Mouse (Mus musculus) right cerebral cortex, adult 2 months (tissue): ENCODE measurements around the gene Ryr2.
"Not testable (repeated sequence)": the region's sequence is repeated elsewhere in the genome, so short reads cannot be mapped to it uniquely, and the experiment has no call there.

Experiments used
- DNase-seq, 2 experiments: peaks; one replicate each; pipeline ENCODE4 v3.0.0; 2021 to 2022; ENCODE audit warnings: low spot score in 2 of 2

The Ryr2 gene

DNA sequence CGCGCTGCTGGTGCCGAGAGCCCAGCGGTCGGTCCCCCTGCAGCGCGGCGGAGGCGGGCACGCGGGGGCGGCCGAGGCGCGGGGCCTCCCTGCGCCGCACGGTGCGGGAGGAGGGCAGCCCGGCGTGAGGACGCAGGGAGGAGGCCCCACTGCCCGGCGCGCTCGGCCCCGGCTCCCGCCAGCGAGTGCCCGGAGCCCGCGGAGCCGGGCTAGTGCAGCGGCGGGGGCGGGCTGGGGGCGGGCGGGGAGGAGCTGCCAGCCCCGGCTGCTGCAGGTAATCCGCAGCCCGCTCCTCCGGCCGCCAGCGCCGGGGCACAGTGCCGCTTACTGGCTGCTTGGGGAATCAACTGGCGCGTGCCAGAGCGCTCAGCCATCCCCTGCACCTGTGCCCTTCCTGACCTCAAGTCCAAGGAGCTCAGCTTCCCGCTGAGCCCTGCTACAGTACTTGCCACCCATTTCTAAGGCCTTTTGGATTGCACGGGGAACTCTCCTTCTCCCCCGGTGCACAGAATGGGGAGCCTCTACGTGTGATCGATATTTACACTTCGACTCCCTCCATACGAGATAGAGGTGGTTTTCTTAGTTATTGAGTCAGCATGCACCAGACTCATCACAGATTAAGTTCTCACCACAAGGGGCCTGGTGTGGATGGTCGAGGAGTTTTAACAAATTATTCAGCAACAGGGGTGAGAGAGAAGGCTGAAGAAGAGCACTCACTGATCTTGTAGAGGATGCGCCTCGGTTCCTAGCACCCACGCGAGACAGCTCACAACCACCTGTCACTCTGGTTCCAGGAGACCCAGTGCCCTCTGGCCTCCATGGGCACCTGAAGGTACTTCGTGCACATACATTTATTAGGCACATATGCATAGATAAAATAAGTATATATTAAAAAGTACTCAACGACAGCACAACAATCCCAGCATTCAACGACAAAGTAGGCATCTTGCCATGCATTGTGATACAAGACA is at the start of gene Ryr2:
TSS of gene Ryr2 (minus strand) at position 284 of the 971 bp plus-strand sequence.
- DNase-seq = peak; percentile 76 to 79

DNA sequence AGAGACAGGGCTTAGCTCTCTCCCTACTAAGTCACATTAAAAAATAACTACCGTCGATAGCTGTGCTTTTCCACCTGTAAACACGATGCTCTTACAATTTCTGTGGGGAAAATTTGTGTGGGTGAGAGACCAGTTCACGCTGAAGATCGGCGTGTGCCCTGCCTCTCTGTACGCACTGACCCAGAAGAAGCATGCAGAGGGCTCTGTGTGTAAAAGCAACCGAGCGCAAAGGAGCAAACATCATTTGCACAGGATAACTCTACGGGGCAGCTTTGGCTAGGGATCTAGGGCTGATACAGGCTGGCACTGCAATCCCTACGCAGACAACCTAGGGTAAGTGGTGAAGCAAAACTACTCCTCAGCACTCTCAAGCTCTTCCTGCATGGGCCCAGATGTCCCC is 47.2 kb upstream of the Ryr2 start:
- no peak for DNase-seq

- no peak for DNase-seq
Observed at GRCm38 (mm10) chr13:12146918-12147507, 40.3 kb upstream of the Ryr2 start.

- no peak for DNase-seq
Observed at GRCm38 (mm10) chr13:12146402-12146801, 39.7 kb upstream of the Ryr2 start.

GRCm38 (mm10) chr13:12143347-12143746 is 36.6 kb upstream of the Ryr2 start:
- DNase-seq = no peak

- DNase-seq = not testable (repeated sequence)
Observed at GRCm38 (mm10) chr13:12136461-12136860, 29.7 kb upstream of the Ryr2 start.

DNA sequence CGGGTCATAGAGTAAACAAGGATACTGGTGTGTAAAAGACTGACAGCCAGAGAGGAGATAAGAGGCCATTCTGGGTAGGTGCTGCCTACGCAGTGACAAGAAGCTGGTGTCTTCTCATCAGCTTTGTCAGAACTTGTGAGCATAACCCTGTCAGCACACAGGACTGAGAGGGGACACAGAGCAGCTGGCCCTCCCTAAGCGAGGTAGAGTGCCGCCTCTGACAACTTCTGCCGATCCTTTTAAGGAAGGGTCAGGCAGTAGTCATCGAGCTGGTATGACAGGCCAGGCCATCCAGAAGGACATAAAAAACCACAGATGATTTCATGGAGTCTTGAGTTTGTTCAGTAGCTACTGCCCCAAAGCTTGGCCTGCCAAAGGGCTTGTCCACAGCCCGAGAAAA is 26.8 kb upstream of the Ryr2 start:
- no peak for DNase-seq

DNA sequence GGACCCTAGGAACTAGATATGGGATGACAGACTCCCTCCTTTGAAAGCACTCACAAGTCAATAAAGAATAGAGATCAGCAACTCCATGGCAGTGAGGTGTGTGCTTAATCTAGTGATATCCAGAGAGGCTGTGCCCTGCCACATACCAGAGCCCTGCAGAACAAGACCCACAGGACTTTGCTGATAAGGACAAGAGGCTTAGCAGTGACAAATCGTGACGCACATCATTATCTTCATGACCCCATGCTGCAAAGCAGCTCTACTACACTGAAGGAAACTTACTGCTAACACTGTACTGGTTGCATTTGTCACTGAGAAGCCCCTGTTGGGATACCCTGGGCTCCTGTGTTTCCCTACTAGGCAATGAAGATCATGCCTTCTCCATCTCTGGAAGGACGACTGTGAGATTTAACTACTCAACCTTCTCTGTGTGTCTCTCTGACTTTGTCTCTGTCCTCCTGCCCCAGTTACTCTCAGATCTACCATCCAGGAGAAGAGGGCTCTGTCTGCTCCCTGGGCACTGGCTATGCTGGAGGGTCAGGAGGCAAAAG is 25.5 kb upstream of the Ryr2 start:
- DNase-seq = no peak

GRCm38 (mm10) chr13:12129121-12129520 is 22.4 kb upstream of the Ryr2 start:
- no peak for DNase-seq

GRCm38 (mm10) chr13:12126099-12126498 is 19.4 kb upstream of the Ryr2 start:
- DNase-seq = no peak

DNA sequence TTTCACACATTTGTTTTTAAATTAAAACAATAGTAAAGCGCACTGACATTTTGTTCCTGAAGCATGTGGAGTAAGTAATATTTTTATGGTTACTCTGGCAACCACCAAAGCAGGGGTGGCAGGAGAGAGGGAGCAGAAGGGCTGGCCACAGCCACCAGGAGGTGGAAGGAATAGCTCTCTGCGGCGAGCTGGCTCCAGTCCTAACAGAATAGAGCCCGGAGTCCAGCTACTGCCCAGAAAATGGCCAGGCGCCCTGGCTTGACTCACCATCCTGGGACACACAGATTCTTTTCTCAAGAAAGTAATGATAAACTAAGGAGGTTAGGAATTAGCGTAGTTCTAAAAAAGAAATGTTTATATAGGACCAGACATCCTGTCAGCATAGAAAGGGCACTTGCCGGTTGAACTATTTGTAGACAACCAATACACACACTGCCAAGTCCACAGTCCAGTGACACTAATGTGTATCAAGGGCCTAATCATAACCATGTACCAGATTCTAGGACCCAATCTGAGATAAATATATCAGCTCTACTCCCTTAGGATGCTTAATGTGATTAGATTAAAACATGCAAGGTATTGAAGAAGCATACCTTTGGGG is 18.3 kb upstream of the Ryr2 start:
- DNase-seq = peak in 1 of 2 experiments; percentile 22

- DNase-seq = no peak
Observed at GRCm38 (mm10) chr13:12115551-12115950, 8.8 kb upstream of the Ryr2 start.

GRCm38 (mm10) chr13:12114816-12115215 is 8.1 kb upstream of the Ryr2 start:
- DNase-seq = no peak

DNA sequence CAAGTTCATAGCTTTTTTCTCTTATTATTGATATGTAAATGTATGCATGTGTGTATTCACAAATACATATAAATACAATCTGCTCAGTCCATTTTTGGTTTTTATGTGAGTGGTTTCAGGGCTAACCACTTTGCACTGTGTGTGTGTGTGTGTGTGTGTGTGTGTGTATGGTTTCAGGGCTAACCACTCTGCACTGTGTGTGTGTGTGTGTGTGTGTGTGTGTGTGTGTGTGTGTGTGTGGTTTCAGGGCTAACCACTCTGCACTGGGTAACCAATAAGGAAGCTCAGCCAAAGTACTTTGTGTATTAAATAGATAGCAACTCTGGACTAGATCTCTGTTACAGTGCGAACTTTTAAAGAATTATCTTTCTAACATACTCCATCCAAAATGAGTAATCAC is 2.2 kb upstream of the Ryr2 start:
- DNase-seq = no peak

DNA sequence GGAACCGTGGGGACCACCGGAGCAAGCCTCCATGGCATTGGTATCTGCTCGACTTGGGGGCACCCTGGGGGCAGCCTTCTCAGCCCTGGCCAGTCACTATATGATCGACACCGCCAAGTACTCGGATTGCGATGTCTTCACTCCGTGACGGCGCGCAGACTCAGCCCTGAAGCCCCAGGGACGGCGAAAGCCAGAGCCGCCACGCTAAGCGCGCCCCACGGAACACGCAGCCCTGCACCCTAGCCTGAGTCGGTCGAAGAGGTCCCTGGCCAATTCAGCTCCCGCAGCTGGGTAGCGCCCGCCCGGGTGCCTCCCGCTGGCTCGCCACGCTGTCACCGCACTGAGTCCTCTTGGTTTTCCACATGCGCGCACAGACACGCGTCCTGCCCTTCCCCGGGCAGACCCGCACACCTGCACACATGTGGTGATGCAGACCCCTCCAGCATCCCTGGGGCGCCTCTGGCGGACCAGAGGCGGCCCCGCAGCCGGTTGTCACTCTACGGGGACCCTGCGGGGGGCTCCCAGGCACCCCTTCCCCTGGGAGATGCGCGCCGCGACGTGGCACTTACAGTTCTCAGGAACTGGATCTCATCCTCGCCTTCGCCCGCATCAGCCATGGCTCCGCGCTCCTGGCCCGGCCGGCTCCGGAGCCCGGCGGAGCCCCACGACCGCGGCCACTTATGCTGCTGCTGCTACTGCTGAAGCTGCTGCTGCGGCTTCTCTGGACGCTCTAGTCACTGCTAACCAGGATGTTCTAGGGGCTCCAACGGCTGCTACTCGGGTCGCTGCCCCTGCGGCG is 716 bp downstream of the Ryr2 start:
- peak; percentile 43 to 63 for DNase-seq

DNA sequence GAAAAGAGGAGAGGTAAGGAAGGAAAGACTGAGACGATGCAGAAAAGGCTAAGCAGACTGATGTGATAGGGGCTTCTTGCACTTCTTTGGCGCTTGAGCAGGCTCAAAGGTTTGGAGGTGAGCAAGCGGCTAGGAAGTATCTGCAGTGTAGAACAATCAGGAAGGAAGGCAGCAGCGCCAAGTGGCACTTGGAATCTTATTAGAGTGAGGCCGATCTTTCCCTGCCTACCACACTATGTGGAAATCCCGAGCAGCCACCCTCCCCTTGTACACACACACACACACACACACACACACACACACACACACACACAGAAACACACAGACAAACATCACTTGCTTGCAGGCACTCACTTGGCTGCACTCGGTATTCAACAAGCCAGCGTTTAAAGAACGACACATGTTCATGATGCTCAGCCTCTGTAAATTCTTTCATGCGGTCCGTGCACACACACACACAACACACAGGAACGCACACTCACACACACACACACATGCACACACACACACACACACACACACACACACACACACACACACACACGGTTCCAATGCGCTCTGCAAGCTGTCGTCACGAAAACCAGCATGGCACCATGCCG is 1.4 kb downstream of the Ryr2 start:
- no peak for DNase-seq

- DNase-seq = no peak
Observed at GRCm38 (mm10) chr13:12104318-12104717, 2.4 kb downstream of the Ryr2 start.

DNA sequence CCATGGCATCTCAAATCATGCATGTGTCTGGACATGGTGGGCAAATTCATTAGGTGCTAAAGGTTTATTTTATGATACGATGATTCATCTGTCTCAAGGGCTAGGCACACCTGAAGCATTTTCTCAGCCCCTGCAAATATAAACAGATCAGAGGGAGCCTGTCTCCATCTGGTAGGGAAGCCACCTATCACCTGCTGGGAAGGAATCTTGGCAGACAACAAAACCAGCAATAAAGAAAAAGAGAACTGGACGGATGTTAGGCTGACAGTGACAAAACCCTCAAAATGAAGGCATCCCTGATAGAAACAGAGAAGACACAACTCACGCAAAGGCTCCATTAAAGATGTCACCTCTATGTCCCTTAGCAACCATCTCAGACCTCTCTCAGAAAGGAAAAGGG is 3.7 kb downstream of the Ryr2 start:
- no peak for DNase-seq

DNA sequence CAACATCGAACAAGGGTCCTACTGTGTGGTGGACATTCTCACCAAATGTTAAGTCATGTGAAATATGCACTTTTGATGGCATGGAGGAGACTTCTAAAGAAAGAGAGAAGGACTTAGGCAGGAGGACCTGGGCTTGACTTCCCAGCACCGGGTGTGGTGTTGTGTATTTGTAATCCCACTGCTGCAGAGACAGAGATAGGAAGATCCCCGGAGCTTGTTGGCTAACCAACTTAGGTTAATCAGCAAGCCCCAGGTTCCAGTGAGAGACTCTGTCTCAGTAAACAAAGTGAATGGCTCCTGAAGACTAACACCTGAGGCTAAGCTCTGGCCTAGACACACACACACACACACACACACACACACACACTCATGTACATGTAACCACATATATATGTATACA is 7.3 kb downstream of the Ryr2 start:
- DNase-seq = no peak

DNA sequence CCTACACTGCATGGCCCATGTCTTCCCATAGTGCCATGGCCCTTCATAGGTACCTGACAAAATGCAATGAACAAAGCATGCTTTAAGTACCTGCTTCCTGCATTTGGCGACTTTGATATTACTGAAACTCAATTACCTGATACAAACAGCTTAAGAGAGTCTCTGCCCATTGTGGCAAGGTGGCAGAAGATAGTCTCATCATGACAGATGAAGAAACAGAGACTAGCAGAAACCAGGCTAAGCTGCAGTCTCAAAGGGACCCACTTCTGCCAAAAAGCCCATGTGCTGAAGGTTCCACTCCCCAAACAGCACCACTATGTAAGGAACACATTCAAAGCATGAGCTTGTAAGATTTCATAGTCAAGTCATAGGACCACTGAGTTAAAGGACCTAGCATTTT is 7.8 kb downstream of the Ryr2 start:
- no peak for DNase-seq

- no peak for DNase-seq
Observed at GRCm38 (mm10) chr13:12096382-12096932, 10.3 kb downstream of the Ryr2 start.
